Mouse (Mus musculus) hindbrain, embryonic 12.5 days (tissue): Measurements from ENCODE around the gene Plxna1. TPM values are rescaled to one million over a fixed set of nuclear protein-coding genes. Genes with fewer than 3 reads are reported as not detected.

ENCODE experiments used
- ATAC-seq: fragments of 200-750 bp; cut with Nextera tagmentation; 2 replicates; pipeline ENCODE4 v1.8.0; 2017; ENCODE audit warnings: moderate TSS enrichment; ENCODE audit not compliant: low FRiP score
- H3K27ac ChIP-seq: fragments of 300-500 bp; sonication (generic); 2 replicates; pipeline ENCODE4 v1.5.1; 2016; ENCODE audit warnings: mild to moderate bottlenecking
- H3K27me3 ChIP-seq: fragments of 300-500 bp; sonication (generic); 2 replicates; pipeline ENCODE4 v1.6.1; 2016; ENCODE audit warnings: mild to moderate bottlenecking
- H3K36me3 ChIP-seq: fragments of 300-500 bp; sonication (generic); 2 replicates; pipeline ENCODE4 v1.6.1; 2016; ENCODE audit warnings: mild to moderate bottlenecking
- H3K4me1 ChIP-seq: fragments of 300-500 bp; sonication (generic); 2 replicates; pipeline ENCODE4 v1.6.1; 2016
- H3K4me2 ChIP-seq: fragments of 300-500 bp; sonication (generic); replicated peaks from 2 replicates; pipeline ENCODE4 v1.6.1; 2016; ENCODE audit warnings: mild to moderate bottlenecking
- H3K4me3 ChIP-seq: fragments of 300-500 bp; sonication (generic); 2 replicates; pipeline ENCODE4 v1.5.1; 2016; ENCODE audit warnings: mild to moderate bottlenecking
- H3K9ac ChIP-seq: fragments of 300-500 bp; sonication (generic); 2 replicates; pipeline ENCODE4 v1.6.1; 2016; ENCODE audit warnings: mild to moderate bottlenecking, moderate library complexity
- H3K9me3 ChIP-seq: fragments of 300-500 bp; sonication (generic); replicated peaks from 2 replicates; pipeline ENCODE4 v1.6.1; 2016; ENCODE audit warnings: mild to moderate bottlenecking
- WGBS: fragments of 180-500 bp; shearing (Covaris S2); methylation state at CpG from one replicate; pipeline ENCODE4 v1.1.7; 2016; 5-methylcytosine and 5-hydroxymethylcytosine counted together
- polyA plus RNA-seq: library from polyadenylated mRNA; unstranded; fragments of >200 nt; fragmentation: Nextera tagmentation; extraction: Ambion mirVana; gene quantifications from 2 replicates; pipeline ENCODE4 v1.2.1, GENCODE M21; 2016

Gene Plxna1
- polyA plus RNA-seq = 62.8 and 65.2 TPM in 2 replicates

- ATAC-seq = peak; percentile 78
- peak within 1 kb of the TSS; percentile 91 for H3K4me3 ChIP-seq
- peaks cover 11% of the 10 kb centered on the region; the same call in 1 of the 2 replicates for H3K27me3 ChIP-seq
- H3K27ac ChIP-seq = peak within 1 kb of the TSS; percentile 82
- peaks cover 47% of the 10 kb centered on the region for H3K4me1 ChIP-seq
- WGBS = under 1% methylated on average over 68 of the region's 110 CpGs
- H3K9ac ChIP-seq = peak within 1 kb of the TSS; percentile 100
- no peaks in the 10 kb centered on the region for H3K36me3 ChIP-seq
- H3K4me2 ChIP-seq = peak within 1 kb of the TSS; percentile 94
- H3K9me3 ChIP-seq = 0 out of 2 replicates have a peak, but pooled peaks cover 1% of the 10 kb centered on the region
Measured at GRCm38 (mm10) chr6:89362281-89363106, at the start of gene Plxna1. Gene Plxna1 (minus strand): TSS chr6:89362620.

GRCm38 (mm10) chr6:89409041-89409440 is 46.6 kb upstream of the Plxna1 start:
- H3K36me3 ChIP-seq = no peaks in the 10 kb centered on the region
- ATAC-seq = no peak
- H3K27me3 ChIP-seq = no peaks in the 10 kb centered on the region
- H3K9me3 ChIP-seq = no peaks in the 10 kb centered on the region
- H3K4me2 ChIP-seq = no peak overlapping the region
- no peaks in the 10 kb centered on the region for H3K4me1 ChIP-seq
- no peak overlapping the region for H3K4me3 ChIP-seq
- 95% methylated on average over 1 of the region's 1 CpGs for WGBS
- no peak overlapping the region for H3K9ac ChIP-seq
- H3K27ac ChIP-seq = no peak overlapping the region

GRCm38 (mm10) chr6:89408259-89408658 is 45.8 kb upstream of the Plxna1 start:
- H3K27me3 ChIP-seq = no peaks in the 10 kb centered on the region
- no peaks in the 10 kb centered on the region for H3K4me1 ChIP-seq
- no peak overlapping the region for H3K27ac ChIP-seq
- H3K4me3 ChIP-seq = no peak overlapping the region
- H3K9ac ChIP-seq = no peak overlapping the region
- no peak for ATAC-seq
- no peaks in the 10 kb centered on the region for H3K9me3 ChIP-seq
- no peaks in the 10 kb centered on the region for H3K36me3 ChIP-seq
- no peak overlapping the region for H3K4me2 ChIP-seq
- 88% methylated on average over 5 of the region's 5 CpGs for whole genome bisulfite sequencing

GRCm38 (mm10) chr6:89407247-89407889 is 44.9 kb upstream of the Plxna1 start:
- H3K4me1 ChIP-seq = no peaks in the 10 kb centered on the region
- no peaks in the 10 kb centered on the region for H3K36me3 ChIP-seq
- no peak overlapping the region for H3K27ac ChIP-seq
- no peaks in the 10 kb centered on the region for H3K27me3 ChIP-seq
- H3K4me2 ChIP-seq = no peak overlapping the region
- 80% methylated on average over 3 of the region's 3 CpGs for WGBS
- H3K4me3 ChIP-seq = no peak overlapping the region
- H3K9me3 ChIP-seq = no peaks in the 10 kb centered on the region
- H3K9ac ChIP-seq = no peak overlapping the region
- ATAC-seq = no peak

GRCm38 (mm10) chr6:89404964-89405363 is 42.5 kb upstream of the Plxna1 start:
- ATAC-seq = no peak
- Histone ChIP-seq H3K4me2 (no peak overlapping the region), H3K9ac (no peak overlapping the region), H3K36me3 (no peaks in the 10 kb centered on the region), H3K9me3 (no peaks in the 10 kb centered on the region), H3K4me1 (no peaks in the 10 kb centered on the region), H3K4me3 (no peak overlapping the region), H3K27me3 (no peaks in the 10 kb centered on the region), H3K27ac (no peak overlapping the region)
- 80% methylated on average over 2 of the region's 2 CpGs for WGBS

- no peaks in the 10 kb centered on the region for H3K4me1 ChIP-seq
- H3K36me3 ChIP-seq = no peaks in the 10 kb centered on the region
- 73% methylated on average over 2 of the region's 2 CpGs for WGBS
- H3K27ac ChIP-seq = no peak overlapping the region
- ATAC-seq = no peak
- H3K4me3 ChIP-seq = no peak overlapping the region
- H3K9ac ChIP-seq = no peak overlapping the region
- H3K27me3 ChIP-seq = no peaks in the 10 kb centered on the region
- no peak overlapping the region for H3K4me2 ChIP-seq
- no peaks in the 10 kb centered on the region for H3K9me3 ChIP-seq
Measured at GRCm38 (mm10) chr6:89403257-89404225, 41.1 kb upstream of the Plxna1 start.

- H3K9me3 ChIP-seq = no peaks in the 10 kb centered on the region
- WGBS = 69% methylated on average over 2 of the region's 2 CpGs
- H3K27me3 ChIP-seq = no peaks in the 10 kb centered on the region
- H3K27ac ChIP-seq = no peak overlapping the region
- no peaks in the 10 kb centered on the region for H3K36me3 ChIP-seq
- no peak for ATAC-seq
- no peaks in the 10 kb centered on the region for H3K4me1 ChIP-seq
- H3K4me3 ChIP-seq = no peak overlapping the region
- H3K9ac ChIP-seq = no peak overlapping the region
- H3K4me2 ChIP-seq = no peak overlapping the region
Measured at GRCm38 (mm10) chr6:89402406-89402805, 40.0 kb upstream of the Plxna1 start.

GRCm38 (mm10) chr6:89399564-89399963 is 37.1 kb upstream of the Plxna1 start:
- no peaks in the 10 kb centered on the region for H3K27me3 ChIP-seq
- H3K4me1 ChIP-seq = no peaks in the 10 kb centered on the region
- H3K9me3 ChIP-seq = no peaks in the 10 kb centered on the region
- ATAC-seq = no peak
- H3K27ac ChIP-seq = no peak overlapping the region
- H3K4me2 ChIP-seq = no peak overlapping the region
- H3K36me3 ChIP-seq = no peaks in the 10 kb centered on the region
- WGBS = 93% methylated on average over 1 of the region's 1 CpGs
- no peak overlapping the region for H3K9ac ChIP-seq
- H3K4me3 ChIP-seq = no peak overlapping the region

- H3K36me3 ChIP-seq = no peaks in the 10 kb centered on the region
- H3K4me1 ChIP-seq = no peaks in the 10 kb centered on the region
- no peak overlapping the region for H3K27ac ChIP-seq
- H3K9ac ChIP-seq = no peak overlapping the region
- no peaks in the 10 kb centered on the region for H3K27me3 ChIP-seq
- no peak for ATAC-seq
- H3K4me3 ChIP-seq = no peak overlapping the region
- H3K4me2 ChIP-seq = no peak overlapping the region
- 92% methylated on average over 4 of the region's 4 CpGs for WGBS
- no peaks in the 10 kb centered on the region for H3K9me3 ChIP-seq
Measured at GRCm38 (mm10) chr6:89397919-89398318, 35.5 kb upstream of the Plxna1 start.

GRCm38 (mm10) chr6:89393820-89394219 is 31.4 kb upstream of the Plxna1 start:
- 92% methylated on average over 2 of the region's 2 CpGs for WGBS
- Histone ChIP-seq H3K27me3 (no peaks in the 10 kb centered on the region), H3K9me3 (no peaks in the 10 kb centered on the region), H3K4me1 (peaks cover 8% of the 10 kb centered on the region), H3K36me3 (no peaks in the 10 kb centered on the region), H3K9ac (no peak overlapping the region), H3K27ac (no peak overlapping the region), H3K4me3 (no peak overlapping the region), H3K4me2 (no peak overlapping the region)
- no peak for ATAC-seq

GRCm38 (mm10) chr6:89392213-89392612 is 29.8 kb upstream of the Plxna1 start:
- peaks cover 8% of the 10 kb centered on the region for H3K4me1 ChIP-seq
- H3K9ac ChIP-seq = no peak overlapping the region
- no peak overlapping the region for H3K4me3 ChIP-seq
- no peaks in the 10 kb centered on the region for H3K9me3 ChIP-seq
- no peaks in the 10 kb centered on the region for H3K36me3 ChIP-seq
- no peaks in the 10 kb centered on the region for H3K27me3 ChIP-seq
- H3K27ac ChIP-seq = no peak overlapping the region
- no peak overlapping the region for H3K4me2 ChIP-seq
- no peak for ATAC-seq
- 90% methylated on average over 2 of the region's 2 CpGs for WGBS

- peak; percentile 67; the same call in 1 of the 2 replicates for ATAC-seq
- Histone ChIP-seq H3K9me3 (no peaks in the 10 kb centered on the region), H3K36me3 (no peaks in the 10 kb centered on the region), H3K4me1 (peaks cover 8% of the 10 kb centered on the region), H3K27me3 (no peaks in the 10 kb centered on the region), H3K4me3 (no peak overlapping the region), H3K27ac (peak overlapping the region; percentile 67; the same call in 1 of the 2 replicates), H3K4me2 (no peak overlapping the region), H3K9ac (no peak overlapping the region)
- 61% methylated on average over 7 of the region's 7 CpGs for WGBS
Measured at GRCm38 (mm10) chr6:89389771-89390170, 27.4 kb upstream of the Plxna1 start.
